Mouse (Mus musculus) heart, embryonic 15.5 days (tissue): ENCODE data around the gene Gin1. TPM values are rescaled to one million over a fixed set of nuclear protein-coding genes. Genes with fewer than 3 reads are reported as not detected.

Experiments
- ATAC-seq: fragments of 200-750 bp; cut with Nextera tagmentation; replicated peaks from 2 replicates; pipeline ENCODE4 v1.8.0; 2017; ENCODE audit warnings: low read depth, moderate TSS enrichment; ENCODE audit not compliant: insufficient number of reproducible peaks, insufficient read depth, low FRiP score
- H3K27ac ChIP-seq: fragments of 300-500 bp; sonication (generic); 2 replicates; pipeline ENCODE4 v1.5.1; 2015; ENCODE audit warnings: mild to moderate bottlenecking, inconsistent platforms
- H3K27me3 ChIP-seq: fragments of 300-500 bp; sonication (generic); 2 replicates; pipeline ENCODE4 v1.6.1; 2015; ENCODE audit warnings: inconsistent platforms
- H3K36me3 ChIP-seq: fragments of 300-500 bp; sonication (generic); 2 replicates; pipeline ENCODE4 v1.6.1; 2015; ENCODE audit warnings: mild to moderate bottlenecking, inconsistent platforms
- H3K4me1 ChIP-seq: fragments of 300-500 bp; sonication (generic); replicated peaks from 2 replicates; pipeline ENCODE4 v1.6.1; 2015; ENCODE audit warnings: inconsistent platforms
- H3K4me2 ChIP-seq: fragments of 300-500 bp; sonication (generic); 2 replicates; pipeline ENCODE4 v1.6.1; 2015; ENCODE audit warnings: inconsistent platforms, mild to moderate bottlenecking, moderate library complexity
- H3K4me3 ChIP-seq: fragments of 300-500 bp; sonication (generic); 2 replicates; pipeline ENCODE4 v1.5.1; 2015; ENCODE audit warnings: mild to moderate bottlenecking, inconsistent platforms
- H3K9ac ChIP-seq: fragments of 300-500 bp; sonication (generic); 2 replicates; pipeline ENCODE4 v1.6.1; 2015; ENCODE audit warnings: mild to moderate bottlenecking, inconsistent platforms
- H3K9me3 ChIP-seq: fragments of 300-500 bp; sonication (generic); replicated peaks from 2 replicates; pipeline ENCODE4 v1.6.1; 2016; ENCODE audit warnings: inconsistent platforms
- WGBS: fragments of 180-500 bp; shearing (Covaris S2); methylation state at CpG from one replicate; pipeline ENCODE4 v1.1.7; 2015; ENCODE audit warnings: mixed read lengths; 5-methylcytosine and 5-hydroxymethylcytosine counted together
- polyA plus RNA-seq: library from polyadenylated mRNA; unstranded; fragments of >200 nt; fragmentation: Nextera tagmentation; extraction: Ambion mirVana; gene quantifications from 2 replicates; pipeline ENCODE4 v1.2.1, GENCODE M21; 2015

Gin1 gene
- polyA plus RNA-seq, 1 experiment from 2014 or later: 19.7 TPM

- Histone ChIP-seq H3K9ac (no peak overlapping the region), H3K4me1 (no peaks in the 10 kb centered on the region), H3K4me2 (no peak overlapping the region), H3K27ac (no peak overlapping the region), H3K36me3 (peaks cover 56% of the 10 kb centered on the region), H3K27me3 (no peaks in the 10 kb centered on the region), H3K4me3 (no peak overlapping the region), H3K9me3 (no peaks in the 10 kb centered on the region)
- no peak for ATAC-seq
- 79% methylated on average over 2 of the region's 2 CpGs for WGBS
Observed at GRCm38 (mm10) chr1:97827566-97827965, 57.6 kb downstream of the Gin1 start.

- 90% methylated on average over 5 of the region's 5 CpGs for WGBS
- no peaks in the 10 kb centered on the region for H3K27me3 ChIP-seq
- no peak overlapping the region for H3K9ac ChIP-seq
- no peak overlapping the region for H3K4me2 ChIP-seq
- 0 out of 2 replicates have a peak, but pooled peaks cover 1% of the 10 kb centered on the region for H3K4me1 ChIP-seq
- no peak overlapping the region for H3K27ac ChIP-seq
- H3K4me3 ChIP-seq: no peak overlapping the region
- no peaks in the 10 kb centered on the region for H3K9me3 ChIP-seq
- no peak for ATAC-seq
- peaks cover 56% of the 10 kb centered on the region for H3K36me3 ChIP-seq
Observed at GRCm38 (mm10) chr1:97828087-97828486, 58.1 kb downstream of the Gin1 start.

- Histone ChIP-seq H3K4me1 (peaks cover 11% of the 10 kb centered on the region; the same call in 1 of the 2 replicates), H3K27ac (peak overlapping the region; percentile 70), H3K9me3 (no peaks in the 10 kb centered on the region), H3K9ac (no peak overlapping the region), H3K27me3 (no peaks in the 10 kb centered on the region), H3K36me3 (peaks cover 48% of the 10 kb centered on the region), H3K4me2 (no peak overlapping the region), H3K4me3 (no peak overlapping the region)
- 59% methylated on average over 5 of the region's 5 CpGs for WGBS
- ATAC-seq: peak; percentile 72
Observed at GRCm38 (mm10) chr1:97833466-97834353, 63.7 kb downstream of the Gin1 start.

- peaks cover 11% of the 10 kb centered on the region; the same call in 1 of the 2 replicates for H3K4me1 ChIP-seq
- no peaks in the 10 kb centered on the region for H3K27me3 ChIP-seq
- peak overlapping the region; percentile 62 for H3K27ac ChIP-seq
- no peak overlapping the region for H3K4me3 ChIP-seq
- H3K36me3 ChIP-seq: peaks cover 45% of the 10 kb centered on the region
- no peak for ATAC-seq
- no peak overlapping the region for H3K4me2 ChIP-seq
- H3K9me3 ChIP-seq: no peaks in the 10 kb centered on the region
- WGBS: 68% methylated on average over 5 of the region's 5 CpGs
- no peak overlapping the region for H3K9ac ChIP-seq
Observed at GRCm38 (mm10) chr1:97834354-97834822, 64.4 kb downstream of the Gin1 start.

Other genes with a start within 250 kb of the Gin1 start
- gene D1Ertd622e, start 108.1 kb upstream of the Gin1 start, polyA plus RNA-seq: 8.6 and 11.0 TPM in 2 replicates
- 43.2 and 44.8 TPM in 2 replicates for gene Ppip5k2, start 239 bp downstream of the Gin1 start, polyA plus RNA-seq